Mouse (Mus musculus): ENCODE measurements around the gene Dab2. TPM values are rescaled to one million over a fixed set of nuclear protein-coding genes. Genes with fewer than 3 reads are reported as not detected.

Gene Dab2
- polyA plus RNA-seq, 1 experiment from 2014 or later: 100 TPM

- DNase-seq (ENCODE audit: low spot score) (no peak), ATAC-seq (ENCODE audit: low read depth) (no peak)
- no peaks in the 10 kb centered on the region for H3K36me3 ChIP-seq (ENCODE audit: control insufficient read depth, insufficient read depth, low read length)
- no peaks in the 10 kb centered on the region for H3K9me3 ChIP-seq (ENCODE audit: control insufficient read depth, low read length)
- no peak overlapping the region for H3K27ac ChIP-seq (replicated peaks; ENCODE audit: low read depth, low read length)
- no peak overlapping the region for H3K9ac ChIP-seq (ENCODE audit: low read depth, low read length)
- 75% methylated on average over 11 of the region's 11 CpGs for WGBS
- no peak overlapping the region for H3K4me3 ChIP-seq (ENCODE audit: low read depth, low read length)
- no peak overlapping the region for H3K4me2 ChIP-seq (ENCODE audit: low read depth, low read length)
- no peaks in the 10 kb centered on the region for H3K27me3 ChIP-seq (replicated peaks; ENCODE audit: control insufficient read depth, insufficient read depth, low read length)
- peaks cover 3% of the 10 kb centered on the region; the same call in 1 of the 2 replicates for H3K4me1 ChIP-seq (ENCODE audit: control insufficient read depth, insufficient read depth, low read length)
Observed at GRCm38 (mm10) chr15:6376785-6377184, 77.2 kb downstream of the Dab2 start.

DNA sequence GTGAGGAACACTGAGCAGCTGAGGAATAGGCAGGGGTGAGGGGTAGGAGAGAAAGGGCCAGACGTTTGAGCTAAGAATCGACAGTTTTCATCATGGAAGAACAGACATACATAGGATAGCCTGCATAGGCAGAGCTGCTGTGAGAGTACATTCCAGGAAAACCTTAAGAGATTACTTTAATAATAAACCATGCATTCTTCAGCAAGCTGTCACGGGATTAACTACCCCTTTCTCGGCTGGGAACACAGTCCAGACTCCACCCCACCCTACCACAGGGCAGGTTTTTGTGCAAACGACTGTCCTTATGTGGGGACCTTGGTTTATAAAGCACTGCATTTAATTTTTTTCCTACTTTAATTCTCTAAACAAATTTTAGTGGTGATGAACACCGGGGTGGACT is 84.4 kb downstream of the Dab2 start:
- H3K4me2 ChIP-seq (ENCODE audit: low read depth, low read length): peak overlapping the region; percentile 29
- ATAC-seq (ENCODE audit: low read depth) (no peak; the same call in 1 of the 2 replicates), DNase-seq (ENCODE audit: low spot score) (peak; percentile 31)
- H3K27me3 ChIP-seq (replicated peaks; ENCODE audit: control insufficient read depth, insufficient read depth, low read length): no peaks in the 10 kb centered on the region
- no peaks in the 10 kb centered on the region for H3K36me3 ChIP-seq (ENCODE audit: control insufficient read depth, insufficient read depth, low read length)
- H3K27ac ChIP-seq (replicated peaks; ENCODE audit: low read depth, low read length): peak overlapping the region; percentile 67
- WGBS: 12% methylated on average over 6 of the region's 6 CpGs
- peaks cover 16% of the 10 kb centered on the region for H3K4me1 ChIP-seq (ENCODE audit: control insufficient read depth, insufficient read depth, low read length)
- H3K4me3 ChIP-seq (ENCODE audit: low read depth, low read length): no peak overlapping the region
- H3K9me3 ChIP-seq (ENCODE audit: control insufficient read depth, low read length): no peaks in the 10 kb centered on the region
- H3K9ac ChIP-seq (ENCODE audit: low read depth, low read length): no peak overlapping the region

DNA sequence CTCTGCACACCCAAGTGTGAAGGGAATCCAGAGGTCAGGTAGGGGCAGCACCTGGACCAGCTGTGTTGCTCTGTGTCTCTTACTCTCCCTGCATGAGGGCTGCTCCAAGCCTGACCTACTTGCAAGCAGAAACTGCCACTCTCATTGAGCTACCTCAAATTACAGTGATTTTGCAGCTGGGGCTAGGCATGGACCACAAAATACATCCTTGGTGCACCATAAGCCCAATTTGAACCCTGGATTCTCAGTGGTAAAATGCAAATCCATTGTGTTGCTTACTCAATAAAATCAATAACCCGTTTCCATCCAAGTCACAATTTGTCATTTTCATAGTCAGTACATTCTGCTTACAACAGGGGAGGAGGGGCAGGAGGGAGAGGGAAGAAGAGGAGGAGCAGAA is 85.7 kb downstream of the Dab2 start:
- no peak for DNase-seq (ENCODE audit: low spot score)
- Histone ChIP-seq H3K4me1 (ENCODE audit: control insufficient read depth, insufficient read depth, low read length) (peaks cover 19% of the 10 kb centered on the region), H3K36me3 (ENCODE audit: control insufficient read depth, insufficient read depth, low read length) (0 out of 2 replicates have a peak, but pooled peaks cover 2% of the 10 kb centered on the region), H3K9ac (ENCODE audit: low read depth, low read length) (no peak overlapping the region), H3K9me3 (ENCODE audit: control insufficient read depth, low read length) (no peaks in the 10 kb centered on the region), H3K4me2 (ENCODE audit: low read depth, low read length) (no peak overlapping the region), H3K27me3 (replicated peaks; ENCODE audit: control insufficient read depth, insufficient read depth, low read length) (no peaks in the 10 kb centered on the region), H3K27ac (replicated peaks; ENCODE audit: low read depth, low read length) (0 out of 2 replicates have a peak overlapping the region, but pooled peaks have one; percentile 33), H3K4me3 (ENCODE audit: low read depth, low read length) (no peak overlapping the region)
- ATAC-seq (ENCODE audit: low read depth): no peak
- 45% methylated on average over 1 of the region's 1 CpGs for WGBS

DNA sequence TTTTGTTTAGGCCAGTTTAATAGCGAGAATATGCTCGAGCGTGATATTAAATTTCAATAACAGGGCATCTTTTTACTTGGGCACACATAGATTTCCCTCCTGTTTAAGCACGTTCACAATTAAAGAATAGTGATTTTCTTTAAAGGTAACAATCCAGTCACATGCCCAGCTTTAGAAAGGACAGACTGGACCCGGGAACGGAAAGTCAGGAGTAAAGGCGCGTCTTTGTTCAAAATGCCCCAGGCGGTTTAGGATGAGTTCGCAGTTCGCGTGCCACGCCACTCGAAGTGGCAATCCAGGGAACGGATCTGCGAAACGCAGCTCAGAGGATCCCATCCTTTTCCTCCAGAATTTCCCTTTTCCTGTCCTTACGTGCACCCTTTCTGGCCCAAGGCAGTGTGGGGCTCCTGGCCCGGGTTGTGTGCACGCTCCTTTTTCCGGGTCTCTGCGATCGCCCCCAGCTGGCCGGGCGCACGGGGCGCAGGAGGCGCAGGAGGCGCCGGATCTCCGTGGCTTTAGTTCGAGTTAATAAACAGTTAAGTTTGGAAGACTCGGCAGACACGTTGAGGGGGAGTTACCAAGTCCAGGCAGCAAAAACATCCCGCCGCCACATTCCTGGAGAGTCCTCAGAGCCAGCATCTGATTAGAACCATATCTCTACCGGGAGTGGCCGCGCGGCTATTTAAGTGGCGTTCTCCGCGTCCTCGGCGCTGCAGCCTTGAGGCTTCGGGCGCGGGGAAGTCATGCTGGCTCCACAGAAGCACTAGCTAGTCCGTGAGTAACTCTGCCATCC is 86.8 kb downstream of the Dab2 start:
- DNase-seq (ENCODE audit: low spot score): peak; percentile 97
- ATAC-seq (ENCODE audit: low read depth): peak; percentile 93
- Histone ChIP-seq H3K4me1 (ENCODE audit: control insufficient read depth, insufficient read depth, low read length) (peaks cover 25% of the 10 kb centered on the region), H3K4me3 (ENCODE audit: low read depth, low read length) (peak overlapping the region; percentile 53), H3K4me2 (ENCODE audit: low read depth, low read length) (peak overlapping the region; percentile 67), H3K36me3 (ENCODE audit: control insufficient read depth, insufficient read depth, low read length) (0 out of 2 replicates have a peak, but pooled peaks cover 7% of the 10 kb centered on the region), H3K27ac (replicated peaks; ENCODE audit: low read depth, low read length) (peak overlapping the region; percentile 81), H3K9ac (ENCODE audit: low read depth, low read length) (peak overlapping the region; percentile 73), H3K27me3 (replicated peaks; ENCODE audit: control insufficient read depth, insufficient read depth, low read length) (no peaks in the 10 kb centered on the region), H3K9me3 (ENCODE audit: control insufficient read depth, low read length) (no peaks in the 10 kb centered on the region)
- 2% methylated on average over 44 of the region's 49 CpGs for WGBS

DNA sequence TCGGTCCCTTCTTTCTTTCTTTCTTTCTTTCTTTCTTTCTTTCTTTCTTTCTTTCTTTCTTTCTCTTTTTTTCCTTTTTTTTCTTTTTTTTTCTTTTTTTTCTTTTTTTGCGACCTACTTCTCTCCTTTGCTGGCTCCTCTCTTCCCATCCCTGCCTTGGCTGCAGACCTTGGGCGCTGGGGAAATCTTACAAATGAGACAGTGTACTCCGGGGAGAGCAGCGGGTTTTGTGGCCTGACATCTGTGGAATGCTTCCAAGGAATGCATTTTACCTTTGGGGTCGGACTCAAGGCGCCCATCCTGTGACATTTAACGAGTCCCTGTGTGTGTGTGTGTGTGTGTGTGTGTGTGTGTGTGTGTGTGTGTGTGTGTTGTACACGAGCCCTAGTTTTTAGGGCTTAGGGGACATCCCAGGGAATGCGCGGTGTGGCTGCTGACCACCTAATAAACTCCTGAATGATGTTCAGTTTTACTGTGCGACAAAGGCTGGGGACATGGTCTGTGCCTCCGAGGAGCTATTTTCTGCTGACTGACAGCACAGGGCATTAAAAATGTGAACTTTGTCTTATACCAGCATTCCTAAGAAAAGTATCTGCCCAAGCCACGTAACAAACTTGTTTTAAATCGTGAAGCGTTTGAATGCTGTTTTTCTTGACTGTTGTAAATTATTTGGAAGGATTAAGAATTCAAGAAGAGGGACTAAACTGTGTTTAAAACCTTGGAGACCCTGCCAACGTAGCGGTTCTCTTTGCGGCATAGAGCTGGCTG is 87.6 kb downstream of the Dab2 start:
- peaks cover 8% of the 10 kb centered on the region; the same call in 1 of the 2 replicates for H3K36me3 ChIP-seq (ENCODE audit: control insufficient read depth, insufficient read depth, low read length)
- ATAC-seq (ENCODE audit: low read depth) (no peak), DNase-seq (ENCODE audit: low spot score) (peak; percentile 35)
- peak overlapping the region; percentile 73 for H3K9ac ChIP-seq (ENCODE audit: low read depth, low read length)
- no peaks in the 10 kb centered on the region for H3K9me3 ChIP-seq (ENCODE audit: control insufficient read depth, low read length)
- H3K27me3 ChIP-seq (replicated peaks; ENCODE audit: control insufficient read depth, insufficient read depth, low read length): no peaks in the 10 kb centered on the region
- H3K27ac ChIP-seq (replicated peaks; ENCODE audit: low read depth, low read length): peak overlapping the region; percentile 81
- 1% methylated on average over 19 of the region's 19 CpGs for WGBS
- peaks cover 25% of the 10 kb centered on the region for H3K4me1 ChIP-seq (ENCODE audit: control insufficient read depth, insufficient read depth, low read length)
- H3K4me3 ChIP-seq (ENCODE audit: low read depth, low read length): peak overlapping the region; percentile 53
- H3K4me2 ChIP-seq (ENCODE audit: low read depth, low read length): peak overlapping the region; percentile 67

DNA sequence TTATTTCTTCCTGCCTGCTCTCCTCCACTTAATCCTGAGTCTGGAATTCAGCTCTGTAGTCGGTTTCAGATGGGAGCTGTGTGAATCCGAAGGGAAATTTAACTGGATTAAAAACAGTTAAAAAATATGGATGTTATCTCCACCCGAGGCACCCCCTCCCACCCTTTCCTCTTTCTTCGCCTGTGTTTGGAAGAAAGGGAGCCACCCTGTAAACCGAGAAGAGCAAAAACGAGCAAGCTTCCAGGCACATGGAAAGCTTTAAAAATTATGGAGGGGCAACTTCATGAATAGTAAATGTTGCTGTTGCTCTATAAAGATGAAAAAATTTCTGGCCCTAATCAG is 88.1 kb downstream of the Dab2 start:
- WGBS: 4% methylated on average over 6 of the region's 6 CpGs

GRCm38 (mm10) chr15:6388146-6388545 is 88.6 kb downstream of the Dab2 start:
- H3K36me3 ChIP-seq (ENCODE audit: control insufficient read depth, insufficient read depth, low read length): peaks cover 14% of the 10 kb centered on the region
- DNase-seq (ENCODE audit: low spot score) (peak; percentile 22), ATAC-seq (ENCODE audit: low read depth) (no peak)
- peak overlapping the region; percentile 81 for H3K27ac ChIP-seq (replicated peaks; ENCODE audit: low read depth, low read length)
- H3K4me1 ChIP-seq (ENCODE audit: control insufficient read depth, insufficient read depth, low read length): peaks cover 25% of the 10 kb centered on the region
- no peaks in the 10 kb centered on the region for H3K27me3 ChIP-seq (replicated peaks; ENCODE audit: control insufficient read depth, insufficient read depth, low read length)
- 41% methylated on average over 3 of the region's 3 CpGs for WGBS
- H3K9me3 ChIP-seq (ENCODE audit: control insufficient read depth, low read length): no peaks in the 10 kb centered on the region
- peak overlapping the region; percentile 67 for H3K4me2 ChIP-seq (ENCODE audit: low read depth, low read length)
- peak overlapping the region; percentile 73 for H3K9ac ChIP-seq (ENCODE audit: low read depth, low read length)
- H3K4me3 ChIP-seq (ENCODE audit: low read depth, low read length): peak overlapping the region; percentile 53

More for the DNA sequence above, 88.1 kb downstream of the Dab2 start:
- H3K4me1 ChIP-seq (ENCODE audit: control insufficient read depth, insufficient read depth, low read length): peaks cover 25% of the 10 kb centered on the region
- peak overlapping the region; percentile 81 for H3K27ac ChIP-seq (replicated peaks; ENCODE audit: low read depth, low read length)
- H3K9me3 ChIP-seq (ENCODE audit: control insufficient read depth, low read length): no peaks in the 10 kb centered on the region
- ATAC-seq (ENCODE audit: low read depth) (no peak), DNase-seq (ENCODE audit: low spot score) (peak; percentile 31)
- no peaks in the 10 kb centered on the region for H3K27me3 ChIP-seq (replicated peaks; ENCODE audit: control insufficient read depth, insufficient read depth, low read length)
- H3K4me2 ChIP-seq (ENCODE audit: low read depth, low read length): peak overlapping the region; percentile 67
- H3K9ac ChIP-seq (ENCODE audit: low read depth, low read length): peak overlapping the region; percentile 73
- H3K36me3 ChIP-seq (ENCODE audit: control insufficient read depth, insufficient read depth, low read length): peaks cover 10% of the 10 kb centered on the region
- H3K4me3 ChIP-seq (ENCODE audit: low read depth, low read length): peak overlapping the region; percentile 53

DNA sequence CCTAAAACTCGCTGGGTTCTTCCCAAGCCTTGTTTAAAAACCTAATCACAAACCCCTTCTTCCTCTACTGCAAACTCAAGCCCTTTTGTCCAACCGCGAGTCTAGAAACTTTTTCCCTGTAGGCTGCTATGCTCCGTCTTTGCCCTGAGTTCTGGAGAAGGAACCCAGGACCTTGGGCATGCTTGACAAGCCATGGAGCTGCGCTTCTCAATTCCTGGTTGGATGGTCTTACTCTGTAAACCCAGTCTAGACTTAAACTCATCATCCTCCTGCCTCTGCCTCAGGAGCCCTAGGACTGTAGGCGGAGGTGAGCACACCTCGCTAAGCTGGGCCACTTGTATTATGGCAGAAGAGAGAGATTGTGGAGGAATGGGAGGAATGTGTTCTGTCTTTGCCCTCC is 89.0 kb downstream of the Dab2 start:
- Histone ChIP-seq H3K27ac (replicated peaks; ENCODE audit: low read depth, low read length) (no peak overlapping the region), H3K27me3 (replicated peaks; ENCODE audit: control insufficient read depth, insufficient read depth, low read length) (no peaks in the 10 kb centered on the region), H3K4me3 (ENCODE audit: low read depth, low read length) (peak overlapping the region; percentile 53), H3K4me1 (ENCODE audit: control insufficient read depth, insufficient read depth, low read length) (peaks cover 24% of the 10 kb centered on the region), H3K9ac (ENCODE audit: low read depth, low read length) (peak overlapping the region; percentile 73; the same call in 1 of the 2 replicates), H3K36me3 (ENCODE audit: control insufficient read depth, insufficient read depth, low read length) (peaks cover 17% of the 10 kb centered on the region), H3K9me3 (ENCODE audit: control insufficient read depth, low read length) (no peaks in the 10 kb centered on the region), H3K4me2 (ENCODE audit: low read depth, low read length) (peak overlapping the region; percentile 67)
- WGBS: 85% methylated on average over 7 of the region's 7 CpGs
- DNase-seq (ENCODE audit: low spot score) (no peak), ATAC-seq (ENCODE audit: low read depth) (no peak)
